Mouse (Mus musculus): Measurements from ENCODE around the gene Kantr.
A peak's percentile ranks its signal among the peaks of the same experiment; 100 is the strongest.
"Not testable (repeated sequence)": the region's sequence is repeated elsewhere in the genome, so short reads cannot be mapped to it uniquely, and the experiment has no call there.

Gene Kantr

DNA sequence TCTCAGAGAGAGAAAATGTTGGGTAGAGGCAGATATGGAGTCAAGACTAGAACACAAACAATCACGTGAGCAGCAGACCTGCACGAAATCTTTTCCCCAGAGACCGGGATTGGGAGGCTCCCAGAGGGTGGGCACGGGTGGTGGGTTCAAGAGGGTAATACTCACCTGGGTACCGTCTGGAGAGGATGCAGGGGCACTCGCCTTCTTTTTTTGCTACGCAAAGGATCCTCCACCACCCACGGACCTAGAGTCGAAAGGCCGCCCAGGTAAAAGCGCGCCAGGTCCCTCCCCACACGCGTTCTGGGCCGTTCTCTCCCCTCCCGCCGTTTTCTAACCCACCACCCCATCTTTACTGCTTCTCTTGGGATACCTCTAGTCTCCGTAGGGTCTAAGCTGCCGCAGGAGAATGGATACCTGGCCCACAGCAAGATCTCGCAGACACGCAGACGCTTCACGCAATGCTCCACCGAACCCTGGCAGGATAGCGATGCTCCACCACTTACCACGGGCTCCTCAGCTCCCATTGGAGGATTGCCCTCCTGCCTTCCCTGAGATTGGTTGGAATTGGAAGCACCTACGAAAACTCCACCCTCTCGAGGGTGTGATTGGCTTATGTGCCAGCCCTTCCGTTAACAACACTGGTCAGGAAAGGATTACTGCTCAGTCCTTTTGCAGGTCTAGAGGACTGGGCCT is at the start of gene Kantr:
Gene Kantr (minus strand): TSS at position 500 of the 693 bp plus-strand sequence.
- peak; percentile 69 for DNase-seq (ENCODE audit: low read depth, low spot score)

- DNase-seq (ENCODE audit: low read depth, low spot score): peak; percentile 48
Measured at GRCm38 (mm10) chrX:152368397-152369273, 41.3 kb upstream of the Kantr start, which contains the start of gene Gpr173. Gene Gpr173, minus strand, starts transcription at chrX:152368704.

DNA sequence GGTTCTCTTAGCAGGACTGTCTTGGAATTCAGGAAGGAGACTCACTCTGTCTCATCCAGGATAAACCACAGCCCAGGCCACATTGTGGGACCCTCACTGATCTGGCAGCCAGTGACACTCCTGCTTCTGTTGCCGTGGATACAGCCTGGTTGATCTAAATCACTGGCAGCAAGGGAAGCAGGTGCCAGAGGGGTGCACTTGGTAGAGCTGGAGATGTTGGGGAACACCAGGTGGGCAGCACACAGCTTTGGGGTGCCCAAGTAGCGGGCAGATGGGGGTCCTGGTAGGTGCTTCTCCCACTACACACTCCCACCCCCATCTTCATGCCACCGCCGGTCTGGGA is 40.7 kb upstream of the Kantr start:
- no peak for DNase-seq (ENCODE audit: low read depth, low spot score)

- no peak for DNase-seq (ENCODE audit: low read depth, low spot score)
Measured at GRCm38 (mm10) chrX:152366418-152366817, 39.1 kb upstream of the Kantr start.

DNA sequence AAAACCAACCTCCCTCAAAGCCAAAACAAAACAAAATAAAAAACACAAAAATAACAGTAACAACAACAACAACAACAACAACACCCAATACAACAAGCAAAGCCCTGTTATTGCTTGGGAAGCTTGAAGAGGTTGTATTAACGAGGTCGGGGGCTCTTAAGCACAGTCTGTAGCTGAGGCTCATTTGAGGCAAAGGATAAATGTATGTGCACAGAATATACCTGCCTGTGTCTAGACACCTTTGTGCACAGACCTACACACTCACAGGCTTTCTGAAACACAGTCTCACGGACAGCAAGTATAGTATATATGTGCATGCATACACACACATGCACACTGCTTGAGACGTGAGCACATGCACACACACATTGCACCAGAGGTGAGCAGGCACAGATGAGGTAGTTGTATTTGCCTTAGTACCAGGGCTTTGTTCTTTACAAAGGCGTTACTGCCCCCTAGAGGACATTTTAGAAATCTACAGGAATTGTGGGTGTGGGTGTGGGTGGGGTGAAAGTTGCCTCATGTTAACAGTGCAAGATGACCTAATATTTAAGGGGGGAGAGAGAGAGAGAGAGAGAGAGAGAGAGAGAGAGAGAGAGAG is 25.4 kb upstream of the Kantr start:
- peak; percentile 47 for DNase-seq (ENCODE audit: low read depth, low spot score)

DNA sequence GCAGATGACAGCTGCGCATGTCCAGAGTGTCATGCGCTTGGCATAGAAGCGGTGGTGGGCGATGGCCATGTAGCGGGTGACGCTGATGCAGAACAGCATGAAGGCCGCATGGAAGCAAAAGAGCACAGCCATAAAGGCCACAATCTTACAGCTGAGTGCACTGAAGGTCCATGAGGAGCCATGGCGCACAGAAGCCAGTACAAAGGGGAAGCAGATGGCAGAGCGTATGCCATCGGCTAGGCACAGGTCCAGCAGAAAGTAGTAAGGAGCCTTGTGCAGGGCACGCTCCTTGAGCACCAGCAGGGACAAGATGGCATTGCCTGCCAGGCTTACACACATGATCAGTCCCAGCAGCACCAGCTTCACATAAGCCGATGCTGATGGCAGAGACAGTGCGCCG is 19.7 kb upstream of the Kantr start:
- no peak for DNase-seq (ENCODE audit: low read depth, low spot score)

- no peak for DNase-seq (ENCODE audit: low read depth, low spot score)
Measured at GRCm38 (mm10) chrX:152346587-152346986, 19.3 kb upstream of the Kantr start.

GRCm38 (mm10) chrX:152342903-152343302 is 15.6 kb upstream of the Kantr start:
- DNase-seq (ENCODE audit: low read depth, low spot score): no peak

- peak; percentile 77 for DNase-seq (ENCODE audit: low read depth, low spot score)
Measured at GRCm38 (mm10) chrX:152342358-152342901, 15.1 kb upstream of the Kantr start, which contains the start of gene Tspyl2. Gene Tspyl2, minus strand, starts transcription at chrX:152342425.

- DNase-seq (ENCODE audit: low read depth, low spot score): no peak
Measured at GRCm38 (mm10) chrX:152341496-152341895, 14.2 kb upstream of the Kantr start.

GRCm38 (mm10) chrX:152336546-152337332 is 9.4 kb upstream of the Kantr start:
- peak; percentile 83 for DNase-seq (ENCODE audit: low read depth, low spot score)

DNA sequence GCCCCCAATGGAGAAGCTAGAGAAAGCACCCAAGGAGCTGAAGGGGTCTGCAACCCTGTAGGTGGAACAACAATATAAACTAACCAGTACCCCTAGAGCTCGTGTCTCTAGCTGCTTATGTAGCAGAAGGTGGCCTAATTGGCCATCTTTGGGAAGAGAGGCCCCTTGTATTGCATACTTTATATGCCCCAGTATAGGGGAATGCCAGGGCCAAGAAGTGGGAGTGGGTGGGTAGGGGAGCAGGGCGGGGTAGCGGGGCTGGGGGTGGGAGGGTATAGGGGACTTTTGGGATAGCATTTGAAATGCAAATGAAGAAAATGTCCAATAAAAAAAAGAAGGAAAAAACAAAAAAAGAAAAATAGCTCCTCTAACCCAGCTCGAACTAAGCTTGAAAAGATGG is 8.8 kb upstream of the Kantr start:
- not testable (repeated sequence) for DNase-seq (ENCODE audit: low read depth, low spot score)

GRCm38 (mm10) chrX:152329400-152329799 is 2.1 kb upstream of the Kantr start:
- DNase-seq (ENCODE audit: low read depth, low spot score): not testable (repeated sequence)

GRCm38 (mm10) chrX:152327689-152328052 is 376 bp upstream of the Kantr start:
- DNase-seq (ENCODE audit: low read depth, low spot score): no peak

DNA sequence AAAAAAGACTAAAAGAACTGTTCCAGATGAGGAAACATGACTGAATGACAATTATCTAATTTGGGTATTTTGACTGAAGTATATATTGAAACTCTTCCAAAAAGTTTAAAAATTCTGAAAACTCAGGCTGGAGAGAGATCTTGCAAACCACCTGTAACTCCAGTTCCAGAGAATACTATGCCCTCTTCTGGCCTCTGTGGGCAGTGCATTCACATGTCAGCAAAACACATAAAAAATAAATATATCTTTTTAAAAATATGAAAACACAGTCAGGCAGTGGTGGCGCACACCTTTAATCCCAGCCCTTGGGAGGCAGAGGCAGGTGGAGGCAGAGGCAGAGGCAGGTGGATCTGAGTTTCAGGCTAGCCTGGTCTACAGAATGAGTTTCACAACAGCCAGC is 3.7 kb downstream of the Kantr start:
- DNase-seq (ENCODE audit: low read depth, low spot score): no peak

DNA sequence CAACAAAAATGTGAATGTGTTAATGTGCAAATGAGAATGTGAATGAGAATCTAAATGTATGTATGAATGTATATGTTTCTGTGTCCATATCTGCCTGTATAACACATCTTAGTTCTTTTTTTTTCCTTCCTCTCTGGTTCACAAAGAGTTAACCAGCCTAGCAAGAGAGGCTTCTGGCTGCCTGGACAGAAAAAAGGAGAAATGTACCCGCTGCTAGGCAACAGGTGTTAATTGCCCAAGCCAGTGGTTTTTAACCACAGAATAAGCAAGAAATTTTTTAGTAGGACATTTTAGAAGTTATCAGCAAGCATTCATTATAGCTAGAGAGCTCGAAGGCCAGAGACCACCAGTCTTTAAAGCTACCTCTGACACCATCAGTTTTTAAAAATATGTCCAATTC is 4.5 kb downstream of the Kantr start:
- DNase-seq (ENCODE audit: low read depth, low spot score): no peak

DNA sequence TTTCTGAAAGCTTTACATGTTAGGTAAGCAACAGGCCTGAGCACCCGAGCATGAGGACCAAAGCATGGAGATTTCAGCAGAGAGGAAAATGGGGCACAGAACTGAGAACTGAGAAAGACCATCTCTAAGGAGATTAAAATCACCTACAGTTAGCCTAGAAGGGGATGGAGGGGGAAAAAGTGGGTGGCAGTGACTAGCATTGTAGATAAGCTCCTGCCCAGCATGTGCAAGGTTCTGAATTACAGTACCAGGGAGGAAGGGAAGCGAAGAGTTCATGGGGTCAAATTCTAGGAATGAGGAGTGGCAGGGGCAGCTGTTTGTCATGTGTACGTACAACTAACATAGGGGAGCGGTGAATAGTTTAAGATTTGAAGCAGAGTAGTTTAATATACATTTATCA is 6.8 kb downstream of the Kantr start:
- DNase-seq (ENCODE audit: low read depth, low spot score): no peak

DNA sequence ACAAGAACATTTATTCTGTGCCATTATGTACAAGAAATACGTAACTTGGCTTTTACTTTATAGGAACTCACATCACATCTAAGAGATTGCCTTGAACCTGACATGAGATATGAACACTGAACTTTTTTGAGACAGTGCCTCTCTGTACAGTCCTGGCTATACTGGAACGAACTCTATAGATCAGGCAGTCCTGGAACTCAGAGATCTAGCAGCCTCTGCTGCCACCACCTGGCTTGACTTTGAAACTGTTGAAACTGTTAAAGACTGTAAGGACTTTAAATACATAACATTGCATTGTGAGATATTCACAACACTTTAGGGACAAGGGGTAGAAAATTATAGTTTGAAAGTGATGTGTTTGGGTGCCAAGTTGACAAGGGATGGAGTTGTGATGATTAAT is 19.4 kb downstream of the Kantr start:
- peak; percentile 11 for DNase-seq (ENCODE audit: low read depth, low spot score)

- no peak for DNase-seq (ENCODE audit: low read depth, low spot score)
Measured at GRCm38 (mm10) chrX:152307371-152307770, 19.9 kb downstream of the Kantr start.

DNA sequence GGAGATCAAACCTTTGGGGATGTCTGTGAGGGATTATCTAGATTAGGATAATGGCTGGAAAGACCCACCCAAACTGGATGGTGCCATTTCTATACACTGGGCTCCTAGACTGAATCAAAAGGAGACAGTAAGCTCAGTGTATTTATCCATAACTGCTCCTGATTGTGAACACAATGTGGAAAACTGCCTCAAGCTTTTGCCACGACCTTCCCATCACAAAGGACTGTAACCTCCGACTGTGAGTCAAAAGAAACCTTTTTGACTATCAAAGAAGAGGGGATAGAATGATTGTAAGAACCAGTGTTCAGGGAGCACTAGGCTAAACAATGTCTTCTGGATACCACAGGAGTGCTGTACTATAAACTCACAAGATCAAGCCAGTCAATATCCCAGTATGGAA is 21.1 kb downstream of the Kantr start:
- DNase-seq (ENCODE audit: low read depth, low spot score): no peak

GRCm38 (mm10) chrX:152287026-152287425 is 40.3 kb downstream of the Kantr start:
- not testable (repeated sequence) for DNase-seq (ENCODE audit: low read depth, low spot score)

All from embryo, embryonic 11.5 days (tissue).